Mouse (Mus musculus) forebrain, embryonic 16.5 days (tissue): ENCODE measurements around the gene Fbxo30. TPM values are rescaled to one million over a fixed set of nuclear protein-coding genes. Genes with fewer than 3 reads are reported as not detected.

Experiments
- ATAC-seq: fragments of 200-750 bp; cut with Nextera tagmentation; 2 replicates; pipeline ENCODE4 v1.8.0; 2017; ENCODE audit warnings: mild to moderate bottlenecking, moderate library complexity
- H3K27ac ChIP-seq: fragments of 300-500 bp; sonication (generic); 2 replicates; pipeline ENCODE4 v1.5.1; 2014; ENCODE audit warnings: low read length, control low read depth
- H3K27me3 ChIP-seq: fragments of 300-500 bp; sonication (generic); replicated peaks from 2 replicates; pipeline ENCODE4 v1.6.1; 2014; ENCODE audit warnings: low read length; ENCODE audit not compliant: control insufficient read depth, insufficient read depth
- H3K36me3 ChIP-seq: fragments of 300-500 bp; sonication (generic); 2 replicates; pipeline ENCODE4 v1.6.1; 2014; ENCODE audit not compliant: control insufficient read depth, insufficient read depth
- H3K4me1 ChIP-seq: fragments of 300-500 bp; sonication (generic); replicated peaks from 2 replicates; pipeline ENCODE4 v1.6.1; 2014; ENCODE audit warnings: low read length; ENCODE audit not compliant: control insufficient read depth, insufficient read depth
- H3K4me2 ChIP-seq: fragments of 300-500 bp; sonication (generic); 2 replicates; pipeline ENCODE4 v1.6.1; 2014; ENCODE audit warnings: mild to moderate bottlenecking, low read length, control low read depth
- H3K4me3 ChIP-seq: fragments of 300-500 bp; sonication (generic); replicated peaks from 2 replicates; pipeline ENCODE4 v1.5.1; 2014; ENCODE audit warnings: mild to moderate bottlenecking, low read length, control low read depth
- H3K9ac ChIP-seq: fragments of 300-500 bp; sonication (generic); replicated peaks from 2 replicates; pipeline ENCODE4 v1.6.1; 2014; ENCODE audit warnings: low read depth, low read length, control low read depth
- H3K9me3 ChIP-seq: fragments of 300-500 bp; sonication (generic); 2 replicates; pipeline ENCODE4 v1.6.1; 2016; ENCODE audit warnings: low read length; ENCODE audit not compliant: control insufficient read depth
- WGBS: fragments of 180-500 bp; shearing (Covaris S2); extraction: QIAGEN DNeasy Blood & Tissue Kit; methylation state at CpG from one replicate; pipeline ENCODE4 v1.1.7; 2014; 5-methylcytosine and 5-hydroxymethylcytosine counted together
- polyA plus RNA-seq: library from polyadenylated mRNA; unstranded; fragments of >200 nt; fragmentation: Nextera tagmentation; extraction: Ambion mirVana; gene quantifications from 2 replicates; pipeline ENCODE4 v1.2.1, GENCODE M21; 2015

The Fbxo30 gene
- polyA plus RNA-seq, 1 experiment from 2014 or later = 26.1 TPM

DNA sequence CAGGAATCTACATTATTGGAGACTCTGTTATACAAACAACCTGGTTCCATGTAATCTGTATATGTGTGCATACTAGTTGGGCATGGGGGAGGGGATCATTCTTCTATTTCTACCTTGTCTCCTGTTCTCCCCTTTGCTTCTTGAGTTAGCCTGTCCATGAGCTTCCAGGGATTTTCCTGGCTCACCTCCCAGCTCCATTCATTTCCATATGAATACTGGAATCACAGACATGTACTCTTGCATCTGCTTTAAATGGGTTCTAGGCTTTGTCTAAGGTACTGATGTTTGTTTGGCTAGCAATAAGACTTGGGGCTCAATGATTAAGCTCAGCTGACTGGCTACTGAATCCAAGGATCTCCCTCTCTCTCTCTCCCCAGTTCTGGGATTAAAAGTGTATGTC lies 12.0 kb upstream of the Fbxo30 start:
- Histone ChIP-seq H3K27me3 (no peaks in the 10 kb centered on the region), H3K9ac (no peak overlapping the region), H3K27ac (no peak overlapping the region), H3K36me3 (no peaks in the 10 kb centered on the region), H3K4me2 (no peak overlapping the region), H3K4me1 (no peaks in the 10 kb centered on the region), H3K4me3 (no peak overlapping the region), H3K9me3 (no peaks in the 10 kb centered on the region)
- no peak for ATAC-seq

- no peaks in the 10 kb centered on the region for H3K4me1 ChIP-seq
- no peaks in the 10 kb centered on the region for H3K27me3 ChIP-seq
- no peak overlapping the region for H3K27ac ChIP-seq
- H3K36me3 ChIP-seq = no peaks in the 10 kb centered on the region
- no peak overlapping the region for H3K4me2 ChIP-seq
- 28% methylated on average over 1 of the region's 1 CpGs for WGBS
- H3K4me3 ChIP-seq = no peak overlapping the region
- ATAC-seq = peak; percentile 28; the same call in 1 of the 2 replicates
- no peaks in the 10 kb centered on the region for H3K9me3 ChIP-seq
- no peak overlapping the region for H3K9ac ChIP-seq
These were observed 6.7 kb upstream of the Fbxo30 start for GRCm38 (mm10) chr10:11274431-11274830.

GRCm38 (mm10) chr10:11280235-11280577 lies 924 bp upstream of the Fbxo30 start:
- WGBS = 7% methylated on average over 6 of the region's 6 CpGs
- Histone ChIP-seq H3K4me1 (peaks cover 3% of the 10 kb centered on the region), H3K4me3 (peak overlapping the region; percentile 84), H3K27ac (peak overlapping the region; percentile 97), H3K9me3 (no peaks in the 10 kb centered on the region), H3K27me3 (no peaks in the 10 kb centered on the region), H3K9ac (peak overlapping the region; percentile 97), H3K4me2 (peak overlapping the region; percentile 86), H3K36me3 (no peaks in the 10 kb centered on the region)
- no peak for ATAC-seq

- Histone ChIP-seq H3K4me2 (peak overlapping the region; percentile 73), H3K36me3 (no peaks in the 10 kb centered on the region), H3K4me3 (peak overlapping the region; percentile 84), H3K9ac (peak overlapping the region; percentile 97), H3K27me3 (no peaks in the 10 kb centered on the region), H3K27ac (peak overlapping the region; percentile 97), H3K4me1 (peaks cover 3% of the 10 kb centered on the region), H3K9me3 (no peaks in the 10 kb centered on the region)
- ATAC-seq = peak; percentile 21
- WGBS = under 1% methylated on average over 47 of the region's 68 CpGs
These were observed 572 bp downstream of the Fbxo30 start for GRCm38 (mm10) chr10:11281498-11282305.

DNA sequence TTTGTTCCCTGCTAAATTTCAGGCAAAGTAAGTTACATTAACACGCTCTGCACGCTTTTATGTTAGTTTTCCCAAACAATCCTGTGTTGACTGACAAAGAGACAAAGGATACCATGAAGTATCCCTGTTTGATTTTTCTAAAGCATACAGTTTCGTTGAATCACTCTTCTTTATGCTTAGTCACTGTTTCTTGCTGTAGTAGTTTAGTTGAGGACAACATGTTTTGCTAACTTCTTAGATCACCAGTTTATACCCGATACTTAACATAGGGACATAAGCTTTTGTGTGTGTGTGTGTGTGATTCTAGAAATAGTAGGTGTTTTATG lies 1.1 kb downstream of the Fbxo30 start:
- H3K4me1 ChIP-seq = peaks cover 3% of the 10 kb centered on the region
- no peaks in the 10 kb centered on the region for H3K27me3 ChIP-seq
- H3K9ac ChIP-seq = peak overlapping the region; percentile 97
- H3K36me3 ChIP-seq = no peaks in the 10 kb centered on the region
- no peak overlapping the region for H3K27ac ChIP-seq
- H3K4me2 ChIP-seq = peak overlapping the region; percentile 73
- H3K9me3 ChIP-seq = no peaks in the 10 kb centered on the region
- peak overlapping the region; percentile 84 for H3K4me3 ChIP-seq
- under 1% methylated on average over 4 of the region's 4 CpGs for WGBS
- ATAC-seq = no peak

- Histone ChIP-seq H3K4me3 (no peak overlapping the region), H3K27me3 (no peaks in the 10 kb centered on the region), H3K27ac (no peak overlapping the region), H3K9ac (no peak overlapping the region), H3K9me3 (no peaks in the 10 kb centered on the region), H3K36me3 (no peaks in the 10 kb centered on the region), H3K4me2 (no peak overlapping the region), H3K4me1 (no peaks in the 10 kb centered on the region)
- no peak for ATAC-seq
- 94% methylated on average over 6 of the region's 6 CpGs for WGBS
These were observed 17.3 kb downstream of the Fbxo30 start for GRCm38 (mm10) chr10:11298418-11298817.

GRCm38 (mm10) chr10:11305365-11306053 lies 24.4 kb downstream of the Fbxo30 start:
- Histone ChIP-seq H3K9ac (no peak overlapping the region), H3K27ac (no peak overlapping the region), H3K9me3 (no peaks in the 10 kb centered on the region), H3K4me1 (no peaks in the 10 kb centered on the region), H3K4me2 (no peak overlapping the region), H3K4me3 (no peak overlapping the region), H3K27me3 (no peaks in the 10 kb centered on the region), H3K36me3 (no peaks in the 10 kb centered on the region)
- 60% methylated on average over 9 of the region's 9 CpGs for WGBS
- ATAC-seq = no peak

GRCm38 (mm10) chr10:11306054-11306367 lies 24.9 kb downstream of the Fbxo30 start:
- no peak for ATAC-seq

DNA sequence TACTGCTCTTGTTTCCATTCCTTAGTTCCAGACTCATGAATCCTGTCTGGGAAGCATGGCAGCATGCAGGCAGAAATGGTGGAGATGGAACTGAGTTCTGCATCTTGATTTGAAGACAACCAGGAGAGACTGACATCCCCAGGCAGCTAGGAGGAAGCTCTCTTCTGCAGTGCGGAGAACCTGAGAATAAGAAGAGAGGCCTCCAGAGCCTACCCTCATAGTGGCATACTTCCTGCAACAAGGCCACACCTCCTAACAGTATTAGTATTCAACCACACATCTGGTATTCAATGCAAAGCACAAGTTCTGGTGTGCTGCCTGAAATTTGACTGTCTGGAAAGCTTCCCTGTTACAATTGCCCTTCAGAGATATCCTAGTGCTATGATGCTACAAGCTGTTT lies 28.7 kb downstream of the Fbxo30 start:
- Histone ChIP-seq H3K27me3 (no peaks in the 10 kb centered on the region), H3K9me3 (no peaks in the 10 kb centered on the region), H3K36me3 (no peaks in the 10 kb centered on the region), H3K9ac (no peak overlapping the region), H3K27ac (no peak overlapping the region), H3K4me2 (no peak overlapping the region), H3K4me3 (no peak overlapping the region), H3K4me1 (no peaks in the 10 kb centered on the region)
- 89% methylated on average over 1 of the region's 1 CpGs for WGBS
- no peak for ATAC-seq

More at GRCm38 (mm10) chr10:11306054-11306367, 24.9 kb downstream of the Fbxo30 start:
- Histone ChIP-seq H3K27me3 (no peaks in the 10 kb centered on the region), H3K4me3 (no peak overlapping the region), H3K4me1 (no peaks in the 10 kb centered on the region), H3K27ac (no peak overlapping the region), H3K4me2 (no peak overlapping the region), H3K36me3 (no peaks in the 10 kb centered on the region), H3K9ac (no peak overlapping the region), H3K9me3 (no peaks in the 10 kb centered on the region)
- WGBS = 47% methylated on average over 2 of the region's 2 CpGs
